13 mouse cellular contexts compared by ENCODE assay signal in genomic region chr4:152006812-152007211, GRCm38 (mm10). TPM values are rescaled to one million over a fixed set of nuclear protein-coding genes. Genes with fewer than 3 reads are reported as not detected.
DNase-seq lines count a peak whose midpoint lies in the region; ATAC-seq and TF ChIP-seq lines count a peak whose summit lies in the region.
"Had no signal": no experiment of that assay in that cellular context is flagged by ENCODE, and none has a peak within 500 bp of the region (broad histone marks: within the 10 kb centered on the region; RNA-seq: fewer than 3 reads in every experiment).

No protein-coding gene starts in this region.

- no peaks in the 10 kb centered on the region for H3K27me3 ChIP-seq in heart, embryonic 15.5 days
- H3K27me3 ChIP-seq in lung, embryonic 15.5 days: no peaks in the 10 kb centered on the region
- H3K27me3 ChIP-seq in intestine, postnatal 0 days (replicated peaks; ENCODE audit: control insufficient read depth, insufficient read depth, low read length): no peaks in the 10 kb centered on the region
- H3K27me3 ChIP-seq: Patski had no signal

- no peak overlapping the region for H3K9ac ChIP-seq in heart, embryonic 15.5 days
- H3K9ac ChIP-seq in lung, embryonic 15.5 days: no peak overlapping the region
- H3K9ac ChIP-seq in intestine, postnatal 0 days (ENCODE audit: low read depth, low read length): no peak overlapping the region
- H3K9ac ChIP-seq: neural tube, embryonic 15.5 days had no signal

- H3K4me2 ChIP-seq in heart, embryonic 15.5 days: peak overlapping the region; percentile 97; the same call in 1 of the 2 replicates
- H3K4me2 ChIP-seq in lung, embryonic 15.5 days: no peak overlapping the region
- peak overlapping the region; percentile 100; the same call in 1 of the 2 replicates for H3K4me2 ChIP-seq in intestine, postnatal 0 days (replicated peaks; ENCODE audit: low read depth)

- DNase-seq in heart, postnatal 4 days: no peak
- no peak for DNase-seq in lung, postnatal 14 days
- no peak for DNase-seq in adrenal gland, adult 2 months
- DNase-seq in left cerebral cortex, adult 9 months (ENCODE audit: low spot score in 2 of 2): no peak
- DNase-seq: layer of hippocampus, postnatal 36 days; spleen, adult 18-20 months had no signal

- H3K4me1 ChIP-seq in heart, embryonic 15.5 days (replicated peaks): peaks cover 39% of the 10 kb centered on the region
- peaks cover 45% of the 10 kb centered on the region for H3K4me1 ChIP-seq in lung, embryonic 15.5 days
- peaks cover 8% of the 10 kb centered on the region for H3K4me1 ChIP-seq in intestine, postnatal 0 days (replicated peaks; ENCODE audit: control insufficient read depth, insufficient read depth, low read length)

- no peak for ATAC-seq in heart, embryonic 15.5 days (replicated peaks; ENCODE audit: insufficient number of reproducible peaks, insufficient read depth, low FRiP score, low read depth)
- no peak for ATAC-seq in lung, embryonic 15.5 days (ENCODE audit: borderline replicate concordance, extremely low read depth, low FRiP score, low TSS enrichment)
- no peak for ATAC-seq in intestine, postnatal 0 days
- ATAC-seq: hindbrain, postnatal 0 days had no signal

- H3K9me3 ChIP-seq in heart, embryonic 15.5 days (replicated peaks): no peaks in the 10 kb centered on the region
- no peaks in the 10 kb centered on the region for H3K9me3 ChIP-seq in lung, embryonic 15.5 days
- H3K9me3 ChIP-seq in intestine, postnatal 0 days (ENCODE audit: control insufficient read depth): no peaks in the 10 kb centered on the region
- H3K9me3 ChIP-seq: limb, embryonic 13.5 days; neural tube, embryonic 15.5 days had no signal

- no peak for TF ChIP-seq CTCF in intestine, postnatal 0 days (IDR thresholded peaks at IDR 0.05; ENCODE audit: low read depth)

- peak overlapping the region; percentile 96 for H3K27ac ChIP-seq in heart, embryonic 15.5 days
- peak overlapping the region; percentile 95; the same call in 1 of the 2 replicates for H3K27ac ChIP-seq in lung, embryonic 15.5 days
- no peak overlapping the region; the same call in 1 of the 2 replicates for H3K27ac ChIP-seq in intestine, postnatal 0 days (ENCODE audit: low read depth, low read length)
- H3K27ac ChIP-seq: hindbrain, postnatal 0 days; limb, embryonic 13.5 days had no signal

- 0 out of 2 replicates have a peak, but pooled peaks cover 1% of the 10 kb centered on the region for H3K36me3 ChIP-seq in heart, embryonic 15.5 days
- H3K36me3 ChIP-seq in lung, embryonic 15.5 days: no peaks in the 10 kb centered on the region
- no peaks in the 10 kb centered on the region; the same call in 1 of the 2 replicates for H3K36me3 ChIP-seq in intestine, postnatal 0 days (ENCODE audit: control insufficient read depth, insufficient read depth)
- H3K36me3 ChIP-seq: limb, embryonic 13.5 days; neural tube, embryonic 15.5 days had no signal

- H3K4me3 ChIP-seq in heart, embryonic 15.5 days: no peak overlapping the region
- H3K4me3 ChIP-seq in lung, embryonic 15.5 days: no peak overlapping the region
- H3K4me3 ChIP-seq in intestine, postnatal 0 days (ENCODE audit: low read depth, low read length): no peak overlapping the region
- H3K4me3 ChIP-seq: neural tube, embryonic 15.5 days had no signal

- WGBS in heart, embryonic 15.5 days: 37% methylated on average over 3 of the region's 3 CpGs
- 40% methylated on average over 3 of the region's 3 CpGs for WGBS in lung, embryonic 15.5 days
- 61% methylated on average over 3 of the region's 3 CpGs for WGBS in intestine, postnatal 0 days

RNA-seq across cellular contexts. Expression of gene Klhl21, which starts 1.8 kb away (rescaled TPM):
- 26.1 and 30.9 TPM in 2 replicates for polyA plus RNA-seq in heart, embryonic 15.5 days (2015; fragmentation: Nextera tagmentation; extraction: Ambion mirVana)
- total RNA-seq in heart, postnatal 4 days (2021): 10 to 100 TPM; 42.3 to 49.2 TPM
- polyA plus RNA-seq in lung, embryonic 15.5 days (2015; fragmentation: Nextera tagmentation; extraction: Ambion mirVana): 15.3 and 16.1 TPM in 2 replicates
- polyA plus RNA-seq in intestine, postnatal 0 days (2015; fragmentation: Nextera tagmentation; extraction: Ambion mirVana): 5.3 and 5.8 TPM in 2 replicates
- 10 to 100 TPM; 17.8 to 23.7 TPM for total RNA-seq in adrenal gland, adult 2 months (2021)
- polyA plus RNA-seq in adrenal gland, adult 2 months (2012; rRNA removed): 70.8 and 71.2 TPM in 2 replicates

RNA-seq across cellular contexts. Expression of gene Phf13, which starts 10.8 kb away (rescaled TPM):
- 15.2 and 20.7 TPM in 2 replicates for polyA plus RNA-seq in heart, embryonic 15.5 days (2015; fragmentation: Nextera tagmentation; extraction: Ambion mirVana)
- total RNA-seq in heart, postnatal 4 days (2021): 10 to 100 TPM; 14.8 to 15.3 TPM
- polyA plus RNA-seq in lung, embryonic 15.5 days (2015; fragmentation: Nextera tagmentation; extraction: Ambion mirVana): 28.5 and 29.7 TPM in 2 replicates
- polyA plus RNA-seq in intestine, postnatal 0 days (2015; fragmentation: Nextera tagmentation; extraction: Ambion mirVana): 10.6 and 11.0 TPM in 2 replicates
- 10 to 100 TPM; 12.1 to 14.2 TPM for total RNA-seq in adrenal gland, adult 2 months (2021)
- polyA plus RNA-seq in adrenal gland, adult 2 months (2012; rRNA removed): 22.8 and 24.3 TPM in 2 replicates

RNA-seq across cellular contexts. Expression of gene Thap3, which starts 18.0 kb away (rescaled TPM):
- 26.3 and 34.4 TPM in 2 replicates for polyA plus RNA-seq in heart, embryonic 15.5 days (2015; fragmentation: Nextera tagmentation; extraction: Ambion mirVana)
- total RNA-seq in heart, postnatal 4 days (2021): 10 to 100 TPM; 11.7 to 13.4 TPM
- polyA plus RNA-seq in lung, embryonic 15.5 days (2015; fragmentation: Nextera tagmentation; extraction: Ambion mirVana): 40.7 and 41.1 TPM in 2 replicates
- polyA plus RNA-seq in intestine, postnatal 0 days (2015; fragmentation: Nextera tagmentation; extraction: Ambion mirVana): 15.4 and 16.6 TPM in 2 replicates
- 10 to 100 TPM; 13.8 to 24.1 TPM for total RNA-seq in adrenal gland, adult 2 months (2021)
- 64.6 and 88.7 TPM in 2 replicates for polyA plus RNA-seq in adrenal gland, adult 2 months (2012; rRNA removed)

RNA-seq across cellular contexts. Expression of gene Zbtb48, which starts 20.7 kb away (rescaled TPM):
- 10.6 and 14.1 TPM in 2 replicates for polyA plus RNA-seq in heart, embryonic 15.5 days (2015; fragmentation: Nextera tagmentation; extraction: Ambion mirVana)
- 10 to 100 TPM; 10.5 to 11.1 TPM for total RNA-seq in heart, postnatal 4 days (2021)
- polyA plus RNA-seq in lung, embryonic 15.5 days (2015; fragmentation: Nextera tagmentation; extraction: Ambion mirVana): 19.0 and 21.2 TPM in 2 replicates
- 6.7 and 7.6 TPM in 2 replicates for polyA plus RNA-seq in intestine, postnatal 0 days (2015; fragmentation: Nextera tagmentation; extraction: Ambion mirVana)
- total RNA-seq in adrenal gland, adult 2 months (2021): 10 to 100 TPM in 1 of 2 experiments, 1 to 10 TPM in 1; 7.9 to 10.2 TPM
- 9.1 and 10.5 TPM in 2 replicates for polyA plus RNA-seq in adrenal gland, adult 2 months (2012; rRNA removed)

RNA-seq across cellular contexts. Expression of gene Tas1r1, which starts 31.6 kb away (rescaled TPM):
- 0.25 and 0.46 TPM in 2 replicates for polyA plus RNA-seq in heart, embryonic 15.5 days (2015; fragmentation: Nextera tagmentation; extraction: Ambion mirVana)
- under 1 TPM; 0.10 to 0.11 TPM for total RNA-seq in heart, postnatal 4 days (2021)
- polyA plus RNA-seq in lung, embryonic 15.5 days (2015; fragmentation: Nextera tagmentation; extraction: Ambion mirVana): 0.40 and 0.42 TPM in 2 replicates
- polyA plus RNA-seq in intestine, postnatal 0 days (2015; fragmentation: Nextera tagmentation; extraction: Ambion mirVana): 0.08 TPM in 1 of 2 replicates, not detected in the other
- total RNA-seq in adrenal gland, adult 2 months (2021): 1 to 10 TPM in 1 of 2 experiments, not detected in 1; 1.4 TPM
- polyA plus RNA-seq in adrenal gland, adult 2 months (2012; rRNA removed): 0.09 TPM in 1 of 2 replicates, not detected in the other
